Mouse (Mus musculus) gastrocnemius, adult 8-10 months (tissue): ENCODE data around the gene Ift140. TPM values are rescaled to one million over a fixed set of nuclear protein-coding genes. Genes with fewer than 3 reads are reported as not detected.
A peak's percentile ranks its signal among the peaks of the same experiment; 100 is the strongest.

Experiments
- DNase-seq, 2 experiments: peaks; one replicate each; pipeline ENCODE4 v3.0.0; 2022; ENCODE audit warnings: low spot score in 2 of 2
- total RNA-seq, 4 experiments: library from RNA; stranded (reverse); gene quantifications; 2 replicates each; pipeline ENCODE4 v1.2.4; 2022

Ift140 gene
- total RNA-seq, 4 experiments from 2014 or later = 1.4 to 2.7 (median 2.3) TPM

GRCm38 (mm10) chr17:25076906-25077305, 61.0 kb downstream of the Ift140 start:
- DNase-seq = no peak

- DNase-seq = peak in 1 of 2 experiments; percentile 34
These were observed 62.0 kb downstream of the Ift140 start for GRCm38 (mm10) chr17:25077771-25078372.

GRCm38 (mm10) chr17:25080210-25080609, 64.3 kb downstream of the Ift140 start:
- no peak for DNase-seq

- DNase-seq = peak; percentile 50 to 54
These were observed 65.1 kb downstream of the Ift140 start for GRCm38 (mm10) chr17:25080960-25081381.

GRCm38 (mm10) chr17:25082081-25082847, 66.4 kb downstream of the Ift140 start:
- no peak for DNase-seq

- DNase-seq = no peak
These were observed 67.0 kb downstream of the Ift140 start for GRCm38 (mm10) chr17:25082887-25083286.

GRCm38 (mm10) chr17:25083444-25083931, 67.6 kb downstream of the Ift140 start, which contains the start of gene Tmem204:
Gene Tmem204 (minus strand): TSS chr17:25083591.
- DNase-seq = peak; percentile 60 to 76

- peak; percentile 51 to 81 for DNase-seq
These were observed 69.0 kb downstream of the Ift140 start for GRCm38 (mm10) chr17:25084835-25085385.

GRCm38 (mm10) chr17:25086724-25087123, 70.8 kb downstream of the Ift140 start:
- DNase-seq = no peak

- no peak for DNase-seq
These were observed 73.3 kb downstream of the Ift140 start for GRCm38 (mm10) chr17:25089158-25089557.

- no peak for DNase-seq
These were observed 74.6 kb downstream of the Ift140 start for GRCm38 (mm10) chr17:25090450-25090849.

GRCm38 (mm10) chr17:25096221-25096620, 80.3 kb downstream of the Ift140 start:
- DNase-seq = no peak

GRCm38 (mm10) chr17:25100052-25100451, 84.2 kb downstream of the Ift140 start:
- DNase-seq = no peak

- DNase-seq = no peak
These were observed 85.5 kb downstream of the Ift140 start for GRCm38 (mm10) chr17:25101338-25101737.

- DNase-seq = no peak
These were observed 91.9 kb downstream of the Ift140 start for GRCm38 (mm10) chr17:25107786-25108185.

- no peak for DNase-seq
These were observed 93.7 kb downstream of the Ift140 start for GRCm38 (mm10) chr17:25109578-25109977.

- no peak for DNase-seq
These were observed 94.7 kb downstream of the Ift140 start for GRCm38 (mm10) chr17:25110590-25110989.

GRCm38 (mm10) chr17:25111220-25111619, 95.3 kb downstream of the Ift140 start:
- no peak for DNase-seq

- DNase-seq = peak; percentile 40 to 63
These were observed 96.0 kb downstream of the Ift140 start for GRCm38 (mm10) chr17:25111739-25112422.

GRCm38 (mm10) chr17:25112423-25112810, 96.5 kb downstream of the Ift140 start:
- DNase-seq = no peak

GRCm38 (mm10) chr17:25114908-25115645, 99.2 kb downstream of the Ift140 start:
- DNase-seq = peak in 1 of 2 experiments; percentile 8
